Mouse (Mus musculus) G1E (cell line): ENCODE measurements at regions not wholly inside any gene's neighbourhood (a gene's known extent, or its start where the extent isn't known, plus 50 kb on each side); places are given as distances from the start of the nearest gene placed in this dataset.

Source experiments
- CTCF ChIP-seq: IDR thresholded peaks from 2 replicates; pipeline ENCODE4 v1.5.1; 2012; ENCODE audit warnings: low read depth, low read length, inconsistent platforms, mixed read lengths
- GATA1 ChIP-seq: IDR thresholded peaks from 2 replicates; pipeline ENCODE4 v1.6.1; 2012; ENCODE audit warnings: borderline replicate concordance, low read length, inconsistent platforms, mixed read lengths
- GATA2 ChIP-seq: IDR thresholded peaks from 2 replicates; pipeline ENCODE4 v1.6.1; 2012; ENCODE audit warnings: low read depth, low read length, inconsistent platforms, borderline replicate concordance
- POLR2AphosphoS5 ChIP-seq: IDR thresholded peaks from 2 replicates; pipeline ENCODE4 v1.6.1; 2012; ENCODE audit warnings: low read depth, low read length, inconsistent platforms; ENCODE audit not compliant: insufficient replicate concordance
- TAL1 ChIP-seq: conservative IDR thresholded peaks from 2 replicates; pipeline ENCODE4 v1.6.1; 2012; ENCODE audit warnings: low read depth, low read length, inconsistent platforms, mixed read lengths

- no peak for TF ChIP-seq CTCF
- TF ChIP-seq GATA1 = no peak
- TF ChIP-seq GATA2 = no peak
- no peak for TF ChIP-seq TAL1
- no peak for TF ChIP-seq POLR2AphosphoS5
Measured at GRCm38 (mm10) chr15:74401275-74401674, 234.9 kb downstream of the Mroh4 start.
